Mouse (Mus musculus): Measurements from ENCODE around the gene Dhx29.

GRCm38 (mm10) chr13:112945900-112946299 lies 18.6 kb downstream of the Dhx29 start:
- TF ChIP-seq CTCF (conservative IDR thresholded peaks at IDR 0.05; ENCODE audit: low read length) (no peak), NANOG (IDR thresholded peaks at IDR 0.05; ENCODE audit: borderline replicate concordance, low read length) (no peak), POU5F1 (IDR thresholded peaks at IDR 0.05; ENCODE audit: borderline replicate concordance, low read length) (no peak)
